Mouse (Mus musculus): ENCODE measurements at regions not wholly inside any gene's neighbourhood (a gene's known extent, or its start where the extent isn't known, plus 50 kb on each side); places are given as distances from the start of the nearest gene placed in this dataset.

- no peaks in the 10 kb centered on the region for H3K9me3 ChIP-seq (ENCODE audit: low read length)
- H3K27ac ChIP-seq (ENCODE audit: low read depth) = no peak overlapping the region
- no peak for DNase-seq
- TF ChIP-seq CTCF (IDR thresholded peaks at IDR 0.05; ENCODE audit: low read depth) = no peak
- no peak for TF ChIP-seq EP300 (IDR thresholded peaks at IDR 0.05; ENCODE audit: low read depth)
- no peak overlapping the region for H3K4me2 ChIP-seq (ENCODE audit: low read depth, low read length)
- no peaks in the 10 kb centered on the region for H3K36me3 ChIP-seq (replicated peaks; ENCODE audit: insufficient read depth, low read length)
- no peaks in the 10 kb centered on the region for H3K4me1 ChIP-seq (ENCODE audit: insufficient read depth)
- H3K27me3 ChIP-seq (ENCODE audit: insufficient read depth, low read length) = no peaks in the 10 kb centered on the region
- H3K4me3 ChIP-seq (ENCODE audit: low read depth, low read length) = no peak overlapping the region
- ATAC-seq = no peak
- H3K9ac ChIP-seq (replicated peaks) = no peak overlapping the region
These were observed 338.7 kb upstream of the Dph6 start for GRCm38 (mm10) chr2:114993419-114993818.

- no peak overlapping the region for H3K27ac ChIP-seq (ENCODE audit: low read depth)
- no peaks in the 10 kb centered on the region for H3K36me3 ChIP-seq (replicated peaks; ENCODE audit: insufficient read depth, low read length)
- no peak overlapping the region for H3K4me3 ChIP-seq (ENCODE audit: low read depth, low read length)
- TF ChIP-seq EP300 (IDR thresholded peaks at IDR 0.05; ENCODE audit: low read depth) (no peak), CTCF (IDR thresholded peaks at IDR 0.05; ENCODE audit: low read depth) (no peak)
- 73% methylated on average over 2 of the region's 2 CpGs for WGBS (ENCODE audit: insufficient replicate concordance)
- no peak overlapping the region for H3K9ac ChIP-seq (replicated peaks)
- no peaks in the 10 kb centered on the region for H3K27me3 ChIP-seq (ENCODE audit: insufficient read depth, low read length)
- H3K9me3 ChIP-seq (ENCODE audit: low read length) = no peaks in the 10 kb centered on the region
- no peak overlapping the region for H3K4me2 ChIP-seq (ENCODE audit: low read depth, low read length)
- ATAC-seq (no peak), DNase-seq (no peak)
- H3K4me1 ChIP-seq (ENCODE audit: insufficient read depth) = no peaks in the 10 kb centered on the region
These were observed 339.1 kb upstream of the Dph6 start for GRCm38 (mm10) chr2:114993882-114994281.

- no peaks in the 10 kb centered on the region for H3K36me3 ChIP-seq (replicated peaks; ENCODE audit: insufficient read depth, low read length)
- ATAC-seq (no peak), DNase-seq (no peak)
- no peak overlapping the region for H3K9ac ChIP-seq (replicated peaks)
- H3K4me2 ChIP-seq (ENCODE audit: low read depth, low read length) = no peak overlapping the region
- TF ChIP-seq EP300 (IDR thresholded peaks at IDR 0.05; ENCODE audit: low read depth) = no peak
- no peak for TF ChIP-seq CTCF (IDR thresholded peaks at IDR 0.05; ENCODE audit: low read depth)
- no peaks in the 10 kb centered on the region for H3K4me1 ChIP-seq (ENCODE audit: insufficient read depth)
- H3K27ac ChIP-seq (ENCODE audit: low read depth) = no peak overlapping the region
- H3K27me3 ChIP-seq (ENCODE audit: insufficient read depth, low read length) = no peaks in the 10 kb centered on the region
- H3K4me3 ChIP-seq (ENCODE audit: low read depth, low read length) = no peak overlapping the region
- 55% methylated on average over 2 of the region's 2 CpGs for WGBS (ENCODE audit: insufficient replicate concordance)
- H3K9me3 ChIP-seq (ENCODE audit: low read length) = no peaks in the 10 kb centered on the region
These were observed 340.1 kb upstream of the Dph6 start for GRCm38 (mm10) chr2:114994691-114995347.

- DNase-seq = no peak
- no peak for ATAC-seq
- TF ChIP-seq CTCF (IDR thresholded peaks at IDR 0.05; ENCODE audit: low read depth) (no peak), EP300 (IDR thresholded peaks at IDR 0.05; ENCODE audit: low read depth) (no peak)
- Histone ChIP-seq H3K9ac (replicated peaks) (no peak overlapping the region), H3K27ac (ENCODE audit: low read depth) (no peak overlapping the region), H3K36me3 (replicated peaks; ENCODE audit: insufficient read depth, low read length) (no peaks in the 10 kb centered on the region), H3K4me2 (ENCODE audit: low read depth, low read length) (no peak overlapping the region), H3K9me3 (ENCODE audit: low read length) (no peaks in the 10 kb centered on the region; the same call in 1 of the 2 replicates), H3K27me3 (ENCODE audit: insufficient read depth, low read length) (no peaks in the 10 kb centered on the region), H3K4me3 (ENCODE audit: low read depth, low read length) (no peak overlapping the region), H3K4me1 (ENCODE audit: insufficient read depth) (no peaks in the 10 kb centered on the region)
- WGBS (ENCODE audit: insufficient replicate concordance) = 91% methylated on average over 1 of the region's 1 CpGs
These were observed 359.2 kb upstream of the Dph6 start for GRCm38 (mm10) chr2:115013916-115014315.

- H3K9me3 ChIP-seq (ENCODE audit: low read length) = no peaks in the 10 kb centered on the region
- DNase-seq = no peak
- no peak overlapping the region for H3K4me2 ChIP-seq (ENCODE audit: low read depth, low read length)
- H3K4me1 ChIP-seq (ENCODE audit: insufficient read depth) = no peaks in the 10 kb centered on the region
- no peaks in the 10 kb centered on the region for H3K27me3 ChIP-seq (ENCODE audit: insufficient read depth, low read length)
- H3K36me3 ChIP-seq (replicated peaks; ENCODE audit: insufficient read depth, low read length) = no peaks in the 10 kb centered on the region
- H3K27ac ChIP-seq (ENCODE audit: low read depth) = no peak overlapping the region
- H3K9ac ChIP-seq (replicated peaks) = no peak overlapping the region
- WGBS (ENCODE audit: insufficient replicate concordance) = 75% methylated on average over 3 of the region's 3 CpGs
- H3K4me3 ChIP-seq (ENCODE audit: low read depth, low read length) = no peak overlapping the region
- TF ChIP-seq EP300 (IDR thresholded peaks at IDR 0.05; ENCODE audit: low read depth) (no peak), CTCF (IDR thresholded peaks at IDR 0.05; ENCODE audit: low read depth) (no peak)
- ATAC-seq = no peak
These were observed 372.0 kb upstream of the Dph6 start for GRCm38 (mm10) chr2:115026777-115027176.

GRCm38 (mm10) chr2:115031134-115031533, 376.4 kb upstream of the Dph6 start:
- ATAC-seq = no peak
- Histone ChIP-seq H3K36me3 (replicated peaks; ENCODE audit: insufficient read depth, low read length) (no peaks in the 10 kb centered on the region), H3K9me3 (ENCODE audit: low read length) (no peaks in the 10 kb centered on the region), H3K4me1 (ENCODE audit: insufficient read depth) (no peaks in the 10 kb centered on the region), H3K27ac (ENCODE audit: low read depth) (no peak overlapping the region), H3K4me2 (ENCODE audit: low read depth, low read length) (no peak overlapping the region), H3K4me3 (ENCODE audit: low read depth, low read length) (no peak overlapping the region), H3K9ac (replicated peaks) (no peak overlapping the region), H3K27me3 (ENCODE audit: insufficient read depth, low read length) (no peaks in the 10 kb centered on the region)
- TF ChIP-seq CTCF (IDR thresholded peaks at IDR 0.05; ENCODE audit: low read depth) (no peak), EP300 (IDR thresholded peaks at IDR 0.05; ENCODE audit: low read depth) (no peak)
- 69% methylated on average over 2 of the region's 2 CpGs for WGBS (ENCODE audit: insufficient replicate concordance)
- DNase-seq = no peak

- no peak for DNase-seq
- no peak overlapping the region for H3K9ac ChIP-seq (replicated peaks)
These were observed 381.4 kb upstream of the Dph6 start for GRCm38 (mm10) chr2:115036205-115036604.

More at GRCm38 (mm10) chr2:115036205-115036604, 381.4 kb upstream of the Dph6 start:
- no peaks in the 10 kb centered on the region for H3K36me3 ChIP-seq (replicated peaks; ENCODE audit: insufficient read depth, low read length)
- H3K27me3 ChIP-seq (ENCODE audit: insufficient read depth, low read length) = no peaks in the 10 kb centered on the region
- no peak overlapping the region for H3K4me3 ChIP-seq (ENCODE audit: low read depth, low read length)
- no peak for ATAC-seq
- no peak for TF ChIP-seq CTCF (IDR thresholded peaks at IDR 0.05; ENCODE audit: low read depth)
- H3K9me3 ChIP-seq (ENCODE audit: low read length) = no peaks in the 10 kb centered on the region
- WGBS (ENCODE audit: insufficient replicate concordance) = 50% methylated on average over 3 of the region's 3 CpGs
- no peaks in the 10 kb centered on the region for H3K4me1 ChIP-seq (ENCODE audit: insufficient read depth)
- H3K27ac ChIP-seq (ENCODE audit: low read depth) = no peak overlapping the region
- no peak overlapping the region for H3K4me2 ChIP-seq (ENCODE audit: low read depth, low read length)
